In genomic region chr11:20244336-20245290, GRCm38 (mm10) we compare ENCODE assay signal across 14 mouse cellular contexts. TPM values are rescaled to one million over a fixed set of nuclear protein-coding genes. Genes with fewer than 3 reads are reported as not detected.
DNase-seq lines count a peak whose midpoint lies in the region; ATAC-seq and TF ChIP-seq lines count a peak whose summit lies in the region.
"Had no signal": no experiment of that assay in that cellular context is flagged by ENCODE, and none has a peak within 500 bp of the region (broad histone marks: within the 10 kb centered on the region; RNA-seq: fewer than 3 reads in every experiment).

No protein-coding gene starts in this region.

- no peaks in the 10 kb centered on the region for H3K9me3 ChIP-seq in hindbrain, postnatal 0 days (ENCODE audit: low read length)
- H3K9me3 ChIP-seq in hindbrain, embryonic 12.5 days (replicated peaks): no peaks in the 10 kb centered on the region
- H3K9me3 ChIP-seq in E14TG2a.4 (ENCODE audit: low read length): no peaks in the 10 kb centered on the region
- H3K9me3 ChIP-seq: lung, embryonic 15.5 days; neural tube, embryonic 12.5 days had no signal

- H3K27me3 ChIP-seq in hindbrain, postnatal 0 days (ENCODE audit: insufficient read depth, low read length): no peaks in the 10 kb centered on the region
- no peaks in the 10 kb centered on the region for H3K27me3 ChIP-seq in hindbrain, embryonic 12.5 days
- no peaks in the 10 kb centered on the region for H3K27me3 ChIP-seq in E14TG2a.4 (ENCODE audit: insufficient read depth, low read length)
- H3K27me3 ChIP-seq: lung, embryonic 15.5 days; neural tube, embryonic 12.5 days had no signal

- WGBS in hindbrain, postnatal 0 days: 79% methylated on average over 16 of the region's 16 CpGs
- 81% methylated on average over 16 of the region's 16 CpGs for WGBS in hindbrain, embryonic 12.5 days

- no peak for ATAC-seq in hindbrain, postnatal 0 days
- no peak for ATAC-seq in hindbrain, embryonic 12.5 days (ENCODE audit: low FRiP score)

- no peak overlapping the region for H3K27ac ChIP-seq in hindbrain, postnatal 0 days
- H3K27ac ChIP-seq in hindbrain, embryonic 12.5 days: no peak overlapping the region
- H3K27ac ChIP-seq: lung, embryonic 15.5 days; neural tube, embryonic 12.5 days had no signal

- peaks cover 14% of the 10 kb centered on the region; the same call in 1 of the 2 replicates for H3K4me1 ChIP-seq in hindbrain, postnatal 0 days (ENCODE audit: insufficient read depth, low read length)
- H3K4me1 ChIP-seq in hindbrain, embryonic 12.5 days: peaks cover 28% of the 10 kb centered on the region
- H3K4me1 ChIP-seq in E14TG2a.4 (replicated peaks; ENCODE audit: low read depth, low read length): peaks cover 89% of the 10 kb centered on the region

- no peak overlapping the region for H3K4me3 ChIP-seq in hindbrain, postnatal 0 days (ENCODE audit: low read length)
- H3K4me3 ChIP-seq in hindbrain, embryonic 12.5 days: no peak overlapping the region
- H3K4me3 ChIP-seq in E14TG2a.4 (replicated peaks; ENCODE audit: low read length): peak overlapping the region; percentile 50
- H3K4me3 ChIP-seq: lung, embryonic 15.5 days; neural tube, embryonic 12.5 days had no signal

- H3K36me3 ChIP-seq in hindbrain, postnatal 0 days (ENCODE audit: insufficient read depth, low read length): peaks cover 19% of the 10 kb centered on the region
- H3K36me3 ChIP-seq in hindbrain, embryonic 12.5 days: peaks cover 31% of the 10 kb centered on the region
- H3K36me3 ChIP-seq in E14TG2a.4 (ENCODE audit: insufficient read depth, low read length): peaks cover 73% of the 10 kb centered on the region

- H3K4me2 ChIP-seq in hindbrain, postnatal 0 days (ENCODE audit: low read depth, low read length): no peak overlapping the region
- H3K4me2 ChIP-seq in hindbrain, embryonic 12.5 days (replicated peaks): no peak overlapping the region
- H3K4me2 ChIP-seq: lung, embryonic 15.5 days; neural tube, embryonic 12.5 days had no signal

- TF ChIP-seq CTCF in hindbrain, postnatal 0 days (IDR thresholded peaks at IDR 0.05; ENCODE audit: low read depth): peak; percentile 47
- peak; percentile 48 for TF ChIP-seq CTCF in E14TG2a.4 (conservative IDR thresholded peaks at IDR 0.05; ENCODE audit: low read length)

- no peak for DNase-seq in hindbrain, postnatal 0 days (ENCODE audit: low spot score)
- DNase-seq in R1 (ENCODE audit: low read depth, low spot score) (peak; percentile 79), liver (peak; percentile 21)
- no peak for DNase-seq in urinary bladder, postnatal 14 days (ENCODE audit: low spot score)
- no peak for DNase-seq in right cerebral cortex, postnatal 14 days
- DNase-seq: adrenal gland, postnatal 10 days; cerebellum, adult 11-12 months; kidney, adult 18-20 months; layer of hippocampus, postnatal 36 days; right cerebral cortex, postnatal 25 days had no signal

- no peak overlapping the region for H3K9ac ChIP-seq in hindbrain, postnatal 0 days (replicated peaks; ENCODE audit: low read length)
- no peak overlapping the region for H3K9ac ChIP-seq in hindbrain, embryonic 12.5 days
- H3K9ac ChIP-seq: lung, embryonic 15.5 days; neural tube, embryonic 12.5 days had no signal

RNA-seq across cellular contexts. Expression of gene Cep68, which starts 4.6 kb away (rescaled TPM):
- 43.5 and 61.1 TPM in 2 replicates for total RNA-seq in hindbrain, postnatal 0 days (2014; rRNA removed)
- polyA plus RNA-seq in hindbrain, postnatal 0 days (2015; fragmentation: Nextera tagmentation; extraction: Ambion mirVana): 23.1 and 24.4 TPM in 2 replicates
- 34.1 and 35.9 TPM in 2 replicates for polyA plus RNA-seq in hindbrain, embryonic 12.5 days (2016; fragmentation: Nextera tagmentation; extraction: Ambion mirVana)

RNA-seq across cellular contexts. Expression of gene Rab1a, which starts 43.4 kb away (rescaled TPM):
- 92.4 and 100 TPM in 2 replicates for total RNA-seq in hindbrain, postnatal 0 days (2014; rRNA removed)
- polyA plus RNA-seq in hindbrain, postnatal 0 days (2015; fragmentation: Nextera tagmentation; extraction: Ambion mirVana): 310 TPM in 2 replicates
- 271 and 302 TPM in 2 replicates for polyA plus RNA-seq in hindbrain, embryonic 12.5 days (2016; fragmentation: Nextera tagmentation; extraction: Ambion mirVana)

Comparison
In these comparisons a context has a peak if more than half of its experiments do, and no peak if none do; other contexts are left out.
1. DNase-seq: peak in R1 (single experiment) and liver (single experiment); none in hindbrain, postnatal 0 days (single experiment), urinary bladder, postnatal 14 days (single experiment) and right cerebral cortex, postnatal 14 days (single experiment).